Mouse (Mus musculus) layer of hippocampus, adult 2 months (tissue): ENCODE measurements around the gene Trim41. TPM values are rescaled to one million over a fixed set of nuclear protein-coding genes. Genes with fewer than 3 reads are reported as not detected.
"Not testable (repeated sequence)": the region's sequence is repeated elsewhere in the genome, so short reads cannot be mapped to it uniquely, and the experiment has no call there.

Experiments used
- DNase-seq, 2 experiments: peaks; one replicate each; pipeline ENCODE4 v3.0.0; 2022; ENCODE audit warnings: low spot score in 2 of 2
- H3K27ac ChIP-seq: fragments of 200-600 bp; 2 replicates; pipeline ENCODE4 v1.8.1; 2022
- H3K4me3 ChIP-seq: fragments of 200-600 bp; 2 replicates; pipeline ENCODE4 v1.8.1; 2022; ENCODE audit warnings: mild to moderate bottlenecking
- CTCF ChIP-seq: fragments of 200-600 bp; conservative IDR thresholded peaks from 2 replicates; pipeline ENCODE4 v1.8.1; 2022; ENCODE audit warnings: antibody characterized with exemption, mild to moderate bottlenecking, moderate library complexity
- total RNA-seq, 2 experiments: library from RNA; stranded (reverse); gene quantifications; 2 replicates each; pipeline ENCODE4 v1.2.3; 2021

Gene Trim41
- total RNA-seq, 2 experiments from 2014 or later = 56.8 to 61.5 TPM

GRCm38 (mm10) chr11:48846362-48846761 is 29.2 kb upstream of the Trim41 start:
- not testable (repeated sequence) for DNase-seq, H3K27ac ChIP-seq, H3K4me3 ChIP-seq
- 0 out of 2 replicates have a peak, but pooled peaks have one; percentile 13 for TF ChIP-seq CTCF

- Histone ChIP-seq H3K27ac (no peak overlapping the region), H3K4me3 (no peak overlapping the region)
- no peak for DNase-seq
- no peak for TF ChIP-seq CTCF
These were observed 28.2 kb upstream of the Trim41 start for GRCm38 (mm10) chr11:48845244-48845815.

GRCm38 (mm10) chr11:48844309-48844708 is 27.2 kb upstream of the Trim41 start:
- Histone ChIP-seq H3K27ac (no peak overlapping the region), H3K4me3 (no peak overlapping the region)
- no peak for DNase-seq
- no peak for TF ChIP-seq CTCF

- no peak overlapping the region for H3K4me3 ChIP-seq
These were observed 26.0 kb upstream of the Trim41 start for GRCm38 (mm10) chr11:48843202-48843601.

GRCm38 (mm10) chr11:48842378-48842792 is 25.2 kb upstream of the Trim41 start:
- TF ChIP-seq CTCF = no peak
- DNase-seq = no peak
- H3K27ac ChIP-seq = no peak overlapping the region
- H3K4me3 ChIP-seq = no peak overlapping the region

More at GRCm38 (mm10) chr11:48843202-48843601, 26.0 kb upstream of the Trim41 start:
- no peak for TF ChIP-seq CTCF
- no peak overlapping the region for H3K27ac ChIP-seq
- no peak for DNase-seq

- no peak for TF ChIP-seq CTCF
- DNase-seq = no peak
- H3K27ac ChIP-seq = no peak overlapping the region
- H3K4me3 ChIP-seq = no peak overlapping the region
These were observed 24.1 kb upstream of the Trim41 start for GRCm38 (mm10) chr11:48841213-48841612.

GRCm38 (mm10) chr11:48840805-48841204 is 23.7 kb upstream of the Trim41 start:
- no peak overlapping the region for H3K27ac ChIP-seq
- H3K4me3 ChIP-seq = no peak overlapping the region
- no peak for TF ChIP-seq CTCF
- DNase-seq = no peak

GRCm38 (mm10) chr11:48838879-48839680 is 21.9 kb upstream of the Trim41 start:
- no peak for DNase-seq
- no peak for TF ChIP-seq CTCF
- no peak overlapping the region; the same call in 1 of the 2 replicates for H3K4me3 ChIP-seq
- no peak overlapping the region for H3K27ac ChIP-seq

GRCm38 (mm10) chr11:48838181-48838797 is 21.1 kb upstream of the Trim41 start:
- peak overlapping the region; percentile 85 for H3K4me3 ChIP-seq
- H3K27ac ChIP-seq = peak overlapping the region; percentile 70
- TF ChIP-seq CTCF = no peak
- peak in 1 of 2 experiments; percentile 31 for DNase-seq

GRCm38 (mm10) chr11:48837310-48838180 is 20.4 kb upstream of the Trim41 start:
- Histone ChIP-seq H3K4me3 (peak overlapping the region; percentile 85), H3K27ac (peak overlapping the region; percentile 70)
- no peak for DNase-seq
- peak; percentile 19; the same call in 1 of the 2 replicates for TF ChIP-seq CTCF

- Histone ChIP-seq H3K27ac (peak overlapping the region; percentile 70; the same call in 1 of the 2 replicates), H3K4me3 (peak overlapping the region; percentile 85)
- no peak for DNase-seq
- TF ChIP-seq CTCF = no peak
These were observed 19.8 kb upstream of the Trim41 start for GRCm38 (mm10) chr11:48836990-48837309.

- DNase-seq = no peak
- Histone ChIP-seq H3K27ac (no peak overlapping the region), H3K4me3 (no peak overlapping the region)
- TF ChIP-seq CTCF = no peak
These were observed 18.8 kb upstream of the Trim41 start for GRCm38 (mm10) chr11:48835923-48836322.
